Mouse (Mus musculus): Measurements from ENCODE around the gene Usp17lc. TPM values are rescaled to one million over a fixed set of nuclear protein-coding genes. Genes with fewer than 3 reads are reported as not detected.

Usp17lc gene
- total and polyA plus RNA-seq, 3 experiments: 0.16 TPM; not detected in 2

- Histone ChIP-seq H3K4me3 (ENCODE audit: low read depth, low read length) (no peak overlapping the region), H3K36me3 (replicated peaks) (no peaks in the 10 kb centered on the region), H3K9me3 (replicated peaks) (no peaks in the 10 kb centered on the region), H3K4me1 (ENCODE audit: insufficient read depth, low read depth, low read length) (no peaks in the 10 kb centered on the region), H3K27me3 (ENCODE audit: insufficient read depth, low read length) (no peaks in the 10 kb centered on the region)
- no peak for DNase-seq (ENCODE audit: low spot score)
- no peak for ATAC-seq (ENCODE audit: extremely low read depth, insufficient number of reproducible peaks, low FRiP score, poor library complexity, severe bottlenecking)
- TF ChIP-seq TAL1 (conservative IDR thresholded peaks at IDR 0.05; ENCODE audit: low read depth, low read length) (no peak), GATA2 (IDR thresholded peaks at IDR 0.05; ENCODE audit: borderline replicate concordance, low read depth, low read length) (no peak), POLR2AphosphoS5 (IDR thresholded peaks at IDR 0.05; ENCODE audit: insufficient replicate concordance, low read depth, low read length) (no peak), GATA1 (IDR thresholded peaks at IDR 0.05; ENCODE audit: borderline replicate concordance, low read length) (no peak)
Observed at GRCm38 (mm10) chr7:103460590-103460989, 45.7 kb downstream of the Usp17lc start.

Other genes with a start within 250 kb of the Usp17lc start
Only the 20 nearest of the 29 such genes appear.
- not detected in 2 replicates for gene Usp17ld, start 162.6 kb upstream of the Usp17lc start, total RNA-seq (2014; fragmentation: Nextera tagmentation)
- 0.05 TPM in 1 of 2 replicates, not detected in the other for gene Usp17ld, start 162.6 kb upstream of the Usp17lc start, total RNA-seq (2017)
- not detected in 2 replicates for gene Usp17ld, start 162.6 kb upstream of the Usp17lc start, polyA plus RNA-seq (2012)
- gene Olfr596, start 109.4 kb upstream of the Usp17lc start, total RNA-seq (2014; fragmentation: Nextera tagmentation): not detected in 2 replicates
- 0.06 TPM in 1 of 2 replicates, not detected in the other for gene Olfr596, start 109.4 kb upstream of the Usp17lc start, total RNA-seq (2017)
- gene Olfr596, start 109.4 kb upstream of the Usp17lc start, polyA plus RNA-seq (2012): not detected in 2 replicates
- gene Olfr597, start 98.8 kb upstream of the Usp17lc start, total RNA-seq (2014; fragmentation: Nextera tagmentation): not detected in 2 replicates
- gene Olfr597, start 98.8 kb upstream of the Usp17lc start, total RNA-seq (2017): 0.38 TPM in 1 of 2 replicates, not detected in the other
- gene Olfr597, start 98.8 kb upstream of the Usp17lc start, polyA plus RNA-seq (2012): not detected in 2 replicates
- not detected in 2 replicates for gene Olfr598, start 91.5 kb upstream of the Usp17lc start, total RNA-seq (2014; fragmentation: Nextera tagmentation)
- not detected in 2 replicates for gene Olfr598, start 91.5 kb upstream of the Usp17lc start, total RNA-seq (2017)
- not detected in 2 replicates for gene Olfr598, start 91.5 kb upstream of the Usp17lc start, polyA plus RNA-seq (2012)
- not detected in 2 replicates for gene Olfr599, start 79.2 kb upstream of the Usp17lc start, total RNA-seq (2014; fragmentation: Nextera tagmentation)
- 0.71 TPM in 1 of 2 replicates, not detected in the other for gene Olfr599, start 79.2 kb upstream of the Usp17lc start, total RNA-seq (2017)
- not detected in 2 replicates for gene Olfr599, start 79.2 kb upstream of the Usp17lc start, polyA plus RNA-seq (2012)
- not detected in 2 replicates for gene Olfr600, start 65.4 kb upstream of the Usp17lc start, total RNA-seq (2014; fragmentation: Nextera tagmentation)
- gene Olfr600, start 65.4 kb upstream of the Usp17lc start, total RNA-seq (2017): 0.06 and 0.11 TPM in 2 replicates
- not detected in 2 replicates for gene Olfr600, start 65.4 kb upstream of the Usp17lc start, polyA plus RNA-seq (2012)
- gene Olfr601, start 52.4 kb upstream of the Usp17lc start, total RNA-seq (2014; fragmentation: Nextera tagmentation): not detected in 2 replicates
- 0.11 TPM in 1 of 2 replicates, not detected in the other for gene Olfr601, start 52.4 kb upstream of the Usp17lc start, total RNA-seq (2017)
- not detected in 2 replicates for gene Olfr601, start 52.4 kb upstream of the Usp17lc start, polyA plus RNA-seq (2012)
- not detected in 2 replicates for gene Olfr603, start 28.9 kb upstream of the Usp17lc start, total RNA-seq (2014; fragmentation: Nextera tagmentation)
- gene Olfr603, start 28.9 kb upstream of the Usp17lc start, total RNA-seq (2017): not detected in 2 replicates
- gene Olfr603, start 28.9 kb upstream of the Usp17lc start, polyA plus RNA-seq (2012): not detected in 2 replicates
- gene Olfr605, start 30.4 kb downstream of the Usp17lc start, total RNA-seq (2014; fragmentation: Nextera tagmentation): not detected in 2 replicates
- 0.22 TPM in 1 of 2 replicates, not detected in the other for gene Olfr605, start 30.4 kb downstream of the Usp17lc start, total RNA-seq (2017)
- gene Olfr605, start 30.4 kb downstream of the Usp17lc start, polyA plus RNA-seq (2012): not detected in 2 replicates
- not detected in 2 replicates for gene Olfr606, start 34.0 kb downstream of the Usp17lc start, total RNA-seq (2014; fragmentation: Nextera tagmentation)
- gene Olfr606, start 34.0 kb downstream of the Usp17lc start, total RNA-seq (2017): 0.27 and 0.29 TPM in 2 replicates
- not detected in 2 replicates for gene Olfr606, start 34.0 kb downstream of the Usp17lc start, polyA plus RNA-seq (2012)
- not detected in 2 replicates for gene Olfr607, start 49.1 kb downstream of the Usp17lc start, total RNA-seq (2014; fragmentation: Nextera tagmentation)
- under 0.01 and 0.11 TPM in 2 replicates for gene Olfr607, start 49.1 kb downstream of the Usp17lc start, total RNA-seq (2017)
- not detected in 2 replicates for gene Olfr607, start 49.1 kb downstream of the Usp17lc start, polyA plus RNA-seq (2012)
- not detected in 2 replicates for gene Olfr608, start 54.8 kb downstream of the Usp17lc start, total RNA-seq (2014; fragmentation: Nextera tagmentation)
- not detected in 2 replicates for gene Olfr608, start 54.8 kb downstream of the Usp17lc start, total RNA-seq (2017)
- gene Olfr608, start 54.8 kb downstream of the Usp17lc start, polyA plus RNA-seq (2012): not detected in 2 replicates
- gene Olfr609, start 83.0 kb downstream of the Usp17lc start, total RNA-seq (2014; fragmentation: Nextera tagmentation): not detected in 2 replicates
- gene Olfr609, start 83.0 kb downstream of the Usp17lc start, total RNA-seq (2017): not detected in 2 replicates
- not detected in 2 replicates for gene Olfr609, start 83.0 kb downstream of the Usp17lc start, polyA plus RNA-seq (2012)
- gene Olfr610, start 97.0 kb downstream of the Usp17lc start, total RNA-seq (2014; fragmentation: Nextera tagmentation): not detected in 2 replicates
- 0.11 and 0.12 TPM in 2 replicates for gene Olfr610, start 97.0 kb downstream of the Usp17lc start, total RNA-seq (2017)
- gene Olfr610, start 97.0 kb downstream of the Usp17lc start, polyA plus RNA-seq (2012): not detected in 2 replicates
- gene Olfr611, start 105.8 kb downstream of the Usp17lc start, total RNA-seq (2014; fragmentation: Nextera tagmentation): not detected in 2 replicates
- 0.17 TPM in 1 of 2 replicates, not detected in the other for gene Olfr611, start 105.8 kb downstream of the Usp17lc start, total RNA-seq (2017)
- not detected in 2 replicates for gene Olfr611, start 105.8 kb downstream of the Usp17lc start, polyA plus RNA-seq (2012)
- gene Olfr612, start 127.6 kb downstream of the Usp17lc start, total RNA-seq (2014; fragmentation: Nextera tagmentation): not detected in 2 replicates
- gene Olfr612, start 127.6 kb downstream of the Usp17lc start, total RNA-seq (2017): 0.35 TPM in 1 of 2 replicates, not detected in the other
- not detected in 2 replicates for gene Olfr612, start 127.6 kb downstream of the Usp17lc start, polyA plus RNA-seq (2012)
- not detected in 2 replicates for gene Olfr613, start 133.0 kb downstream of the Usp17lc start, total RNA-seq (2014; fragmentation: Nextera tagmentation)
- gene Olfr613, start 133.0 kb downstream of the Usp17lc start, total RNA-seq (2017): 0.05 TPM in 1 of 2 replicates, not detected in the other
- not detected in 2 replicates for gene Olfr613, start 133.0 kb downstream of the Usp17lc start, polyA plus RNA-seq (2012)
- gene Olfr615, start 141.0 kb downstream of the Usp17lc start, total RNA-seq (2014; fragmentation: Nextera tagmentation): not detected in 2 replicates
- 0.12 TPM in 1 of 2 replicates, not detected in the other for gene Olfr615, start 141.0 kb downstream of the Usp17lc start, total RNA-seq (2017)
- not detected in 2 replicates for gene Olfr615, start 141.0 kb downstream of the Usp17lc start, polyA plus RNA-seq (2012)
- gene Olfr616, start 154.1 kb downstream of the Usp17lc start, total RNA-seq (2014; fragmentation: Nextera tagmentation): not detected in 2 replicates
- gene Olfr616, start 154.1 kb downstream of the Usp17lc start, total RNA-seq (2017): 0.55 TPM in 1 of 2 replicates, not detected in the other
- gene Olfr616, start 154.1 kb downstream of the Usp17lc start, polyA plus RNA-seq (2012): not detected in 2 replicates
- gene Olfr617, start 158.0 kb downstream of the Usp17lc start, total RNA-seq (2014; fragmentation: Nextera tagmentation): not detected in 2 replicates
- gene Olfr617, start 158.0 kb downstream of the Usp17lc start, total RNA-seq (2017): 0.49 TPM in 1 of 2 replicates, not detected in the other
- gene Olfr617, start 158.0 kb downstream of the Usp17lc start, polyA plus RNA-seq (2012): not detected in 2 replicates